In the genomic region with DNA sequence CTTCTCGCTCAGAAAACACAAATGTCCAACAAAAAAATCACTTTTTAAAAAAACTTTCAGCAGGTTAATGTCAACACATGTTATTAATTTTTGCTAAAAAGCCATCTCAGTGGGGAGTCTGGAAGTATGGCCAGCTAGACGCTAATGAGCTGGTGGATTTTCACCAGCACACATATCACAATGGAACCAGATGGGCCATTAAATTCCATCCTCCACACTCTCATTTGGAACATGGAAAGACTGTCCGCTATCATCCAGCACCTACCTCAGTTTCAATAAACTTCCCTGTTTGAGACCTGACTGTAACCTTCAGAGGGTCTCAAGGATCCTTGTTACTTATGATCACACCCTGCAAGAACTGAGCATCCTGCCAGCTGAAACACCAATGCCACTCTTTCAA, we compare ENCODE assay signal across 21 mouse cellular contexts.
DNase-seq lines count a peak whose midpoint lies in the region; ATAC-seq and TF ChIP-seq lines count a peak whose summit lies in the region.
"Had no signal": no experiment of that assay in that cellular context is flagged by ENCODE, and none has a peak within 500 bp of the region (broad histone marks: within the 10 kb centered on the region; RNA-seq: fewer than 3 reads in every experiment).

No protein-coding gene starts in this region.

- ATAC-seq in forebrain, embryonic 14.5 days = no peak
- no peak for ATAC-seq in forebrain, embryonic 15.5 days (replicated peaks)
- no peak for ATAC-seq in limb, embryonic 11.5 days (ENCODE audit: insufficient number of reproducible peaks, low FRiP score, low TSS enrichment, low read depth)
- ATAC-seq in lung, postnatal 0 days = no peak
- ATAC-seq: forebrain, embryonic 16.5 days; hindbrain, embryonic 16.5 days had no signal

- H3K27me3 ChIP-seq in forebrain, embryonic 14.5 days (replicated peaks; ENCODE audit: control insufficient read depth, insufficient read depth, low read length) = no peaks in the 10 kb centered on the region
- H3K27me3 ChIP-seq in forebrain, embryonic 15.5 days = no peaks in the 10 kb centered on the region
- no peaks in the 10 kb centered on the region for H3K27me3 ChIP-seq in limb, embryonic 11.5 days (ENCODE audit: control insufficient read depth, insufficient read depth, low read length)
- no peaks in the 10 kb centered on the region for H3K27me3 ChIP-seq in lung, postnatal 0 days (replicated peaks; ENCODE audit: insufficient read depth, low read length)
- H3K27me3 ChIP-seq: CH12.LX; heart, embryonic 13.5 days; hindbrain, embryonic 12.5 days had no signal

- no peaks in the 10 kb centered on the region for H3K36me3 ChIP-seq in forebrain, embryonic 14.5 days (ENCODE audit: control insufficient read depth, insufficient read depth, low read length)
- no peaks in the 10 kb centered on the region for H3K36me3 ChIP-seq in forebrain, embryonic 15.5 days
- no peaks in the 10 kb centered on the region for H3K36me3 ChIP-seq in limb, embryonic 11.5 days (ENCODE audit: control insufficient read depth, insufficient read depth, low read length)
- H3K36me3 ChIP-seq in lung, postnatal 0 days (ENCODE audit: insufficient read depth, low read length) = no peaks in the 10 kb centered on the region
- H3K36me3 ChIP-seq: embryonic facial prominence, embryonic 10.5 days; heart, embryonic 13.5 days; hindbrain, embryonic 12.5 days had no signal

- H3K4me1 ChIP-seq in forebrain, embryonic 14.5 days (ENCODE audit: control insufficient read depth, insufficient read depth, low read length) = no peaks in the 10 kb centered on the region
- no peaks in the 10 kb centered on the region for H3K4me1 ChIP-seq in forebrain, embryonic 15.5 days
- H3K4me1 ChIP-seq in limb, embryonic 11.5 days (ENCODE audit: control insufficient read depth, insufficient read depth, low read length) = peaks cover 4% of the 10 kb centered on the region; the same call in 1 of the 2 replicates
- H3K4me1 ChIP-seq in lung, postnatal 0 days (ENCODE audit: insufficient read depth, low read depth, low read length) = no peaks in the 10 kb centered on the region
- H3K4me1 ChIP-seq: embryonic facial prominence, embryonic 10.5 days; heart, embryonic 13.5 days; hindbrain, embryonic 12.5 days had no signal

- no peak overlapping the region for H3K9ac ChIP-seq in forebrain, embryonic 14.5 days (ENCODE audit: low read length)
- no peak overlapping the region for H3K9ac ChIP-seq in forebrain, embryonic 15.5 days (replicated peaks)
- no peak overlapping the region for H3K9ac ChIP-seq in limb, embryonic 11.5 days (ENCODE audit: low read length)
- no peak overlapping the region for H3K9ac ChIP-seq in lung, postnatal 0 days (replicated peaks; ENCODE audit: low read depth)
- H3K9ac ChIP-seq: heart, embryonic 13.5 days; hindbrain, embryonic 12.5 days had no signal

- H3K4me2 ChIP-seq in forebrain, embryonic 14.5 days (ENCODE audit: low read length) = no peak overlapping the region
- H3K4me2 ChIP-seq in forebrain, embryonic 15.5 days (replicated peaks) = no peak overlapping the region
- H3K4me2 ChIP-seq in limb, embryonic 11.5 days (ENCODE audit: low read depth, severe bottlenecking) = no peak overlapping the region
- no peak overlapping the region for H3K4me2 ChIP-seq in lung, postnatal 0 days (replicated peaks; ENCODE audit: low read depth, low read length)
- H3K4me2 ChIP-seq: heart, embryonic 13.5 days; hindbrain, embryonic 12.5 days had no signal

- peak; percentile 28 for DNase-seq in forebrain, embryonic 14.5 days (ENCODE audit: low spot score)
- DNase-seq in embryo, embryonic 11.5 days (ENCODE audit: low read depth, low spot score) = peak; percentile 4
- DNase-seq in limb, embryonic 11.5 days (ENCODE audit: low spot score) = peak; percentile 55
- peak; percentile 4 for DNase-seq in mesoderm, embryonic 11.5 days (ENCODE audit: low read depth, low spot score)
- no peak for DNase-seq in lung, postnatal 0 days (ENCODE audit: low spot score)
- no peak for DNase-seq in adrenal gland, adult 8-10 months
- DNase-seq: adrenal gland, postnatal 10 days; cerebellum, adult 18-20 months; cerebellum, adult 9-11 months; cerebellum, postnatal 36 days; gastrocnemius, adult 2 months; gastrocnemius, postnatal 25 days; heart, postnatal 36 days; kidney, adult 11 months had no signal

- no peak for TF ChIP-seq CTCF in lung, postnatal 0 days (IDR thresholded peaks at IDR 0.05)

- no peak for TF ChIP-seq EP300 in lung, postnatal 0 days (IDR thresholded peaks at IDR 0.05)

- 48% methylated on average over 3 of the region's 3 CpGs for WGBS in forebrain, embryonic 14.5 days
- 40% methylated on average over 3 of the region's 3 CpGs for WGBS in forebrain, embryonic 15.5 days
- WGBS in limb, embryonic 11.5 days = 13% methylated on average over 3 of the region's 3 CpGs
- WGBS in lung, postnatal 0 days = 64% methylated on average over 3 of the region's 3 CpGs

- H3K27ac ChIP-seq in forebrain, embryonic 14.5 days (ENCODE audit: low read depth, low read length) = no peak overlapping the region
- no peak overlapping the region for H3K27ac ChIP-seq in forebrain, embryonic 15.5 days (replicated peaks)
- 0 out of 2 replicates have a peak overlapping the region, but pooled peaks have one; percentile 18 for H3K27ac ChIP-seq in limb, embryonic 11.5 days (replicated peaks; ENCODE audit: low read depth, low read length)
- H3K27ac ChIP-seq in lung, postnatal 0 days (ENCODE audit: low read length) = no peak overlapping the region
- H3K27ac ChIP-seq: gastrocnemius, adult 2 months; heart, embryonic 13.5 days; hindbrain, embryonic 12.5 days had no signal

- peaks cover 5% of the 10 kb centered on the region; the same call in 1 of the 2 replicates for H3K9me3 ChIP-seq in forebrain, embryonic 14.5 days (replicated peaks; ENCODE audit: control insufficient read depth, low read length)
- peaks cover 5% of the 10 kb centered on the region; the same call in 1 of the 2 replicates for H3K9me3 ChIP-seq in forebrain, embryonic 15.5 days
- H3K9me3 ChIP-seq in limb, embryonic 11.5 days (ENCODE audit: control insufficient read depth, low read length) = no peaks in the 10 kb centered on the region
- no peaks in the 10 kb centered on the region for H3K9me3 ChIP-seq in lung, postnatal 0 days (ENCODE audit: low read length)
- H3K9me3 ChIP-seq: hindbrain, embryonic 12.5 days had no signal

- H3K4me3 ChIP-seq in forebrain, embryonic 14.5 days (ENCODE audit: low read depth, low read length) = no peak overlapping the region
- H3K4me3 ChIP-seq in forebrain, embryonic 15.5 days = no peak overlapping the region
- no peak overlapping the region for H3K4me3 ChIP-seq in limb, embryonic 11.5 days (ENCODE audit: low read depth, low read length)
- H3K4me3 ChIP-seq in lung, postnatal 0 days (ENCODE audit: low read depth, low read length) = no peak overlapping the region
- H3K4me3 ChIP-seq: embryonic facial prominence, embryonic 10.5 days; gastrocnemius, adult 2 months; heart, embryonic 13.5 days; hindbrain, embryonic 12.5 days had no signal

Comparison
In these comparisons a context has a peak if more than half of its experiments do, and no peak if none do; other contexts are left out.
1. DNase-seq: peak in forebrain, embryonic 14.5 days (single experiment), embryo, embryonic 11.5 days (single experiment), limb, embryonic 11.5 days (single experiment) and mesoderm, embryonic 11.5 days (single experiment); none in lung, postnatal 0 days (single experiment) and adrenal gland, adult 8-10 months (single experiment).